Mouse (Mus musculus) left cerebral cortex, postnatal 4 days (tissue): Measurements from ENCODE around the gene Gpr21. TPM values are rescaled to one million over a fixed set of nuclear protein-coding genes. Genes with fewer than 3 reads are reported as not detected.

Experiments
- DNase-seq: peaks from one replicate; pipeline ENCODE4 v3.0.0-alpha.2; 2022
- intact Hi-C: fragments of 180-260 bp; cut with DNase I; formaldehyde crosslinking; loops from one replicate; pipeline ENCODE4 v1.15.1; 2025
- total RNA-seq, 2 experiments: library from RNA; stranded (reverse); gene quantifications; 2 replicates each; pipeline ENCODE4 v1.2.3; 2021

Gene Gpr21
- total RNA-seq, 2 experiments from 2014 or later, result 32.3 to 40.2 TPM

DNA sequence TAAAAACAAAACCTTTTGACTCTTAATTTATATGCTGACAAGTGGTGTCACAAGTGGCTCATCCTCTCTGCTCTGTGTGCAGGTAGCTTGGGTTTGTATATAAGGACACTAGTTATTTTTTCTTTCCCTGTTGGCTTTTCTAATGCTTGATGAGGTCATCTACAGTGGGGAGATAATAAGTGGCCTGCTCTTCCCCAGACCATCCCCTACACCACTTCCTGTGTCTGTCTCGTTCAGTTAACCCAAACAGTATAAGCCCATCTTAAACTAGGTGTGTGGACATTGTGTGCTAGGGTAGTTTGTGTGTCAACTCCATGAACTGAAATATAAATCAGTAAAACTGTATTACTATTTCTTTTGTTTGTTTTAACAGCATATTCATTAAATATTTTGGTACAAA is 49.9 kb downstream of the Gpr21 start:
- intact Hi-C loops, result no loop called here
- no peak for DNase-seq

DNA sequence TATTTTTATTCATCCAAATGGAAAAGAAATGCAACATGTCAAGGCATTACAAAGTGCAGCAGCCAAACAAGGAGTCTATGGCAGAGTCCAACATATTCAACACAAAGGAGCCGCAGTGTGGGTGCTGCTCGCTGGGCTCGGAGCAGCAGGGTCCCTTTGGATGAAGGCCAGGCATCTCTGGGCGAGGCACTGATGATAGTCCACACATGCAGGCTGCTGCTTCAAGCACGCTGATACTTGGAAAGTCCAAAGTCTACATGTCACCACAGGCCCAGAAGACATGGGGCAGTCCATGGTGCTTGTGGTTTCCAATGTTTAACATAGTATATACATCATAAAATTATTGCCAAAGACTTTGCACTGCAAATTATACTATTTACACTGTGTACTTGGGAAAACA is 53.8 kb downstream of the Gpr21 start:
- intact Hi-C loops, result no loop called here
- DNase-seq, result peak; percentile 40

Other genes starting within 250 kb of the Gpr21 start
- gene Olfr368, start 189.8 kb upstream of the Gpr21 start, total RNA-seq, result not detected
- 10 to 100 TPM; 37.1 to 40.2 TPM for gene Pdcl, start 157.0 kb upstream of the Gpr21 start, total RNA-seq
- gene Rc3h2, start 93.4 kb upstream of the Gpr21 start, total RNA-seq, result 10 to 100 TPM; 87.9 to 93.5 TPM
- 10 to 100 TPM in 1 of 2 experiments, 1 to 10 TPM in 1; 8.8 to 12.8 TPM for gene Zbtb26, start 73.2 kb upstream of the Gpr21 start, total RNA-seq
- 10 to 100 TPM; 30.5 to 31.7 TPM for gene Zbtb6, start 73.2 kb upstream of the Gpr21 start, total RNA-seq
- 100 to 1,000 TPM; 111 to 115 TPM for gene Rabgap1, start 73.1 kb upstream of the Gpr21 start, total RNA-seq
- 100 to 1,000 TPM; 228 to 247 TPM for gene Strbp, start 187.5 kb downstream of the Gpr21 start, total RNA-seq